Mouse (Mus musculus): ENCODE data around the gene Gm6217. TPM values are rescaled to one million over a fixed set of nuclear protein-coding genes. Genes with fewer than 3 reads are reported as not detected.
"Not testable (repeated sequence)": the region's sequence is repeated elsewhere in the genome, so short reads cannot be mapped to it uniquely, and the experiment has no call there.

Gm6217 gene
- total RNA-seq, 1 experiment: not detected

GRCm38 (mm10) chr1:82948601-82949000 lies 17.4 kb upstream of the Gm6217 start:
- H3K9ac ChIP-seq (ENCODE audit: insufficient read depth, low read depth, low read length, poor library complexity, severe bottlenecking): no peak overlapping the region
- H3K4me3 ChIP-seq (ENCODE audit: insufficient read depth in 1 of 2, low read depth in 1 of 2, low read length in 2 of 2, poor library complexity in 1 of 2, severe bottlenecking in 1 of 2): no peak overlapping the region
- in situ Hi-C loops (cut with MboI; ENCODE audit: low sequenced_read_pairs in 2 of 2, unreplicated experiment in 2 of 2): no loop called here
- peaks cover 0 to 4% of the 10 kb centered on the region in 2 experiments; a peak in 2 of 4 replicates for H3K4me1 ChIP-seq (ENCODE audit: control insufficient read depth in 2 of 2, insufficient read depth in 2 of 2, low read length in 2 of 2, poor library complexity in 1 of 2)
- no peaks in the 10 kb centered on the region for H3K36me3 ChIP-seq (ENCODE audit: control insufficient read depth, insufficient read depth, low read length, poor library complexity, severe bottlenecking)
- H3K9me3 ChIP-seq (ENCODE audit: control insufficient read depth, insufficient read depth, low read depth, low read length): no peaks in the 10 kb centered on the region
- TF ChIP-seq ZC3H11A (IDR thresholded peaks at IDR 0.05; ENCODE audit: borderline replicate concordance, low read depth, low read length) (no peak), CHD2 (IDR thresholded peaks at IDR 0.05; ENCODE audit: low read depth, low read length) (no peak), MAFK (IDR thresholded peaks at IDR 0.05; ENCODE audit: insufficient read depth, low read depth, low read length) (no peak), HCFC1 (IDR thresholded peaks at IDR 0.05; ENCODE audit: borderline replicate concordance, insufficient read depth, low read length) (no peak), ZNF384 (IDR thresholded peaks at IDR 0.05; ENCODE audit: low read depth, low read length) (no peak)
- no peak for DNase-seq (ENCODE audit: low read depth, low spot score)
- H3K27ac ChIP-seq (ENCODE audit: insufficient read depth, low read depth, low read length, poor library complexity, severe bottlenecking): no peak overlapping the region

GRCm38 (mm10) chr1:82946029-82946428 lies 14.8 kb upstream of the Gm6217 start:
- H3K4me1 ChIP-seq (ENCODE audit: control insufficient read depth in 2 of 2, insufficient read depth in 2 of 2, low read length in 2 of 2, poor library complexity in 1 of 2); in situ Hi-C loops (cut with MboI; ENCODE audit: low sequenced_read_pairs in 2 of 2, unreplicated experiment in 2 of 2); DNase-seq (ENCODE audit: low read depth, low spot score); H3K27ac ChIP-seq (ENCODE audit: insufficient read depth, low read depth, low read length, poor library complexity, severe bottlenecking); H3K9ac ChIP-seq (ENCODE audit: insufficient read depth, low read depth, low read length, poor library complexity, severe bottlenecking); H3K9me3 ChIP-seq (ENCODE audit: control insufficient read depth, insufficient read depth, low read depth, low read length); H3K4me3 ChIP-seq (ENCODE audit: insufficient read depth in 1 of 2, low read depth in 1 of 2, low read length in 2 of 2, poor library complexity in 1 of 2, severe bottlenecking in 1 of 2); H3K36me3 ChIP-seq (ENCODE audit: control insufficient read depth, insufficient read depth, low read length, poor library complexity, severe bottlenecking): not testable (repeated sequence)

DNA sequence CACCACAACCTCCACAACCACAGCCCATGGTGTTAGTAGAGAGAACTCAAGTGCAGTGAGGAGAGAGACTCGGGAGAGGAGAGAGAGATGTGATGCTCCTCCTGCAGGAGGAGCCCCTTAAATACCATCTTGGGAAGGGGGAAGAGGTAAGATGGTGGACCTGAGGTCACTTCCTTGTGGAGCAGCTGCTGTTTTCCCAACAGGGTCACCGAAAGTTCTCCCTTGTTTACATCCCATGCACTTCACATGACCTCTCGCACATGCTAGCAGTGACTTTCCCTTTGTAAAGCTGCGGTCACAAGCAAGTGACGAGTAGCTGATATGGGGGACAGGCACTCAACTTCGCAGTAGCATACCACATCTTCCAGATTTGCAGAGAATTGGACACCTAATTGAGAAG lies 12.1 kb upstream of the Gm6217 start, which contains the start of gene A030003K21Rik:
TSS of gene A030003K21Rik (minus strand) at position 94 of the 400 bp plus-strand sequence.
- H3K36me3 ChIP-seq (ENCODE audit: control insufficient read depth, insufficient read depth, low read length, poor library complexity, severe bottlenecking); in situ Hi-C loops (cut with MboI; ENCODE audit: low sequenced_read_pairs in 2 of 2, unreplicated experiment in 2 of 2): not testable (repeated sequence)

DNA sequence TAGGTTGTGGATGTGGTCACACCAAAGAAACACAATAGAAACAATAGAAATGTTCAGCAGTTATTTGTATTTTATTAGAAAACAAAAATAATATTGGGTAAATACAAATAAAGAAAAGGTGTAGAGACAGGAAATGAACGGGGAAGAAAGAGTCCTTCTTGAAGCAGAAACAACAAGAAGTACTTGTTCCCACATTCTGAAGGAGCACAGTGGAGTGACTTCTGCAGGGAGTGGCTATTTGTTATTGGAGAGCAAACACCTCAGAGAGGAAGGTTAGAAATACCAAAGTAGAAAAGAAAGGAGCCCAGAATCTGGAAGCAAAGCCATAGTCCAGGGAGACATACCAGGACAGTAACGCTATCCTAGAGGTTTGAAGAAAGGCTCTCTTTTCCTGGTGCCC lies 11.3 kb upstream of the Gm6217 start:
- H3K27ac ChIP-seq (ENCODE audit: insufficient read depth, low read depth, low read length, poor library complexity, severe bottlenecking); in situ Hi-C loops (cut with MboI; ENCODE audit: low sequenced_read_pairs in 2 of 2, unreplicated experiment in 2 of 2); H3K36me3 ChIP-seq (ENCODE audit: control insufficient read depth, insufficient read depth, low read length, poor library complexity, severe bottlenecking); DNase-seq (ENCODE audit: low read depth, low spot score); H3K4me3 ChIP-seq (ENCODE audit: insufficient read depth in 1 of 2, low read depth in 1 of 2, low read length in 2 of 2, poor library complexity in 1 of 2, severe bottlenecking in 1 of 2); H3K4me1 ChIP-seq (ENCODE audit: control insufficient read depth in 2 of 2, insufficient read depth in 2 of 2, low read length in 2 of 2, poor library complexity in 1 of 2); H3K9me3 ChIP-seq (ENCODE audit: control insufficient read depth, insufficient read depth, low read depth, low read length); H3K9ac ChIP-seq (ENCODE audit: insufficient read depth, low read depth, low read length, poor library complexity, severe bottlenecking): not testable (repeated sequence)

More for the DNA sequence above, 12.1 kb upstream of the Gm6217 start, which contains the start of gene A030003K21Rik:
- not testable (repeated sequence) for H3K9me3 ChIP-seq (ENCODE audit: control insufficient read depth, insufficient read depth, low read depth, low read length); H3K4me1 ChIP-seq (ENCODE audit: control insufficient read depth in 2 of 2, insufficient read depth in 2 of 2, low read length in 2 of 2, poor library complexity in 1 of 2); H3K4me3 ChIP-seq (ENCODE audit: insufficient read depth in 1 of 2, low read depth in 1 of 2, low read length in 2 of 2, poor library complexity in 1 of 2, severe bottlenecking in 1 of 2); H3K27ac ChIP-seq (ENCODE audit: insufficient read depth, low read depth, low read length, poor library complexity, severe bottlenecking); DNase-seq (ENCODE audit: low read depth, low spot score); H3K9ac ChIP-seq (ENCODE audit: insufficient read depth, low read depth, low read length, poor library complexity, severe bottlenecking)

DNA sequence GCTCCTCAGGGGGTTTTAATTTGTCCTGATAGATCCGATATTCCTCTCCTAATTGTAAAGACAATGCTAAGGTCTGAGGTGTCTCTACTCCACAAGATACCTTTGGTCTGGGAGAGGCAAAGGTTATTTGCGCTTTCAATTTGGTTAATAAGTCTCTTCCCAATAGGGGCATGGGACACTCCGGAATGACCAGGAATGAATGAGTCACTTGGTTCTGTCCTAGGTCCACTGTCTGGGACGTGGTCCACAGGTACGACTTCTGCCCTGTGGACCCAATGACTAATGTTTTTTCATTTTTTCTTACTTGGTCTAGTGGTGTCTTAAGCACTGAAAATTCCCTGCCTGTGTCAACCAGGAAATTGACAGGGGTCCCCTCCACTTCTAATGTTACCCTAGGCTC lies 7.5 kb upstream of the Gm6217 start:
- no peak for TF ChIP-seq CHD2 (IDR thresholded peaks at IDR 0.05; ENCODE audit: low read depth, low read length)
- in situ Hi-C loops (cut with MboI; ENCODE audit: low sequenced_read_pairs in 2 of 2, unreplicated experiment in 2 of 2): no loop called here
- DNase-seq (ENCODE audit: low read depth, low spot score): no peak
- H3K9me3 ChIP-seq (ENCODE audit: control insufficient read depth, insufficient read depth, low read depth, low read length): 0 out of 2 replicates have a peak, but pooled peaks cover 2% of the 10 kb centered on the region
- H3K9ac ChIP-seq (ENCODE audit: insufficient read depth, low read depth, low read length, poor library complexity, severe bottlenecking): no peak overlapping the region
- H3K36me3 ChIP-seq (ENCODE audit: control insufficient read depth, insufficient read depth, low read length, poor library complexity, severe bottlenecking): no peaks in the 10 kb centered on the region
- H3K4me3 ChIP-seq (ENCODE audit: insufficient read depth in 1 of 2, low read depth in 1 of 2, low read length in 2 of 2, poor library complexity in 1 of 2, severe bottlenecking in 1 of 2): no peak overlapping the region
- no peaks in the 10 kb centered on the region for H3K4me1 ChIP-seq (ENCODE audit: control insufficient read depth in 2 of 2, insufficient read depth in 2 of 2, low read length in 2 of 2, poor library complexity in 1 of 2)
- H3K27ac ChIP-seq (ENCODE audit: insufficient read depth, low read depth, low read length, poor library complexity, severe bottlenecking): no peak overlapping the region

- in situ Hi-C loops (cut with MboI; ENCODE audit: low sequenced_read_pairs in 2 of 2, unreplicated experiment in 2 of 2); H3K4me1 ChIP-seq (ENCODE audit: control insufficient read depth in 2 of 2, insufficient read depth in 2 of 2, low read length in 2 of 2, poor library complexity in 1 of 2); H3K36me3 ChIP-seq (ENCODE audit: control insufficient read depth, insufficient read depth, low read length, poor library complexity, severe bottlenecking); DNase-seq (ENCODE audit: low read depth, low spot score); H3K4me3 ChIP-seq (ENCODE audit: insufficient read depth in 1 of 2, low read depth in 1 of 2, low read length in 2 of 2, poor library complexity in 1 of 2, severe bottlenecking in 1 of 2); H3K9me3 ChIP-seq (ENCODE audit: control insufficient read depth, insufficient read depth, low read depth, low read length); H3K9ac ChIP-seq (ENCODE audit: insufficient read depth, low read depth, low read length, poor library complexity, severe bottlenecking); H3K27ac ChIP-seq (ENCODE audit: insufficient read depth, low read depth, low read length, poor library complexity, severe bottlenecking): not testable (repeated sequence)
Measured at GRCm38 (mm10) chr1:82930558-82930957, 641 bp downstream of the Gm6217 start.

Data from ES-E14 (cell line).